Mouse (Mus musculus) liver, embryonic 14.5 days (tissue): ENCODE results near the gene Smim14. TPM values are rescaled to one million over a fixed set of nuclear protein-coding genes. Genes with fewer than 3 reads are reported as not detected.
A peak's percentile ranks its signal among the peaks of the same experiment; 100 is the strongest.
"Not testable (repeated sequence)": the region's sequence is repeated elsewhere in the genome, so short reads cannot be mapped to it uniquely, and the experiment has no call there.

Experiments
- ATAC-seq: fragments of 200-750 bp; cut with Nextera tagmentation; 2 replicates; pipeline ENCODE4 v1.8.0; 2017; ENCODE audit warnings: moderate number of reproducible peaks, mild to moderate bottlenecking, moderate library complexity; ENCODE audit not compliant: insufficient read depth
- DNase-seq, 3 experiments: peaks; one replicate each; pipeline ENCODE4 v3.0.0-alpha.2; 2012 to 2013; ENCODE audit warnings: low read depth in 3 of 3, low spot score in 3 of 3
- H3K27ac ChIP-seq: fragments of 300-500 bp; sonication (generic); 2 replicates; pipeline ENCODE4 v1.5.1; 2014; ENCODE audit warnings: moderate library complexity, mild to moderate bottlenecking, control low read depth, inconsistent platforms
- H3K27me3 ChIP-seq: fragments of 300-500 bp; sonication (generic); 2 replicates; pipeline ENCODE4 v1.6.1; 2014; ENCODE audit warnings: mild to moderate bottlenecking, low read length, moderate library complexity; ENCODE audit not compliant: control insufficient read depth, insufficient read depth
- H3K36me3 ChIP-seq: fragments of 300-500 bp; sonication (generic); replicated peaks from 2 replicates; pipeline ENCODE4 v1.6.1; 2014; ENCODE audit warnings: low read depth; ENCODE audit not compliant: control insufficient read depth, insufficient read depth
- H3K4me1 ChIP-seq, 2 experiments: fragments of 200-500 bp in 1 of 2; fragments of 300-500 bp in 1 of 2; sonication (generic) in 1 of 2; replicated peaks; 2 replicates each; pipeline ENCODE4 v1.6.1; 2012 to 2014; ENCODE audit warnings: antibody characterized with exemption in 1 of 2, inconsistent platforms in 1 of 2, low read length in 1 of 2; ENCODE audit not compliant: control insufficient read depth in 2 of 2, insufficient read depth in 2 of 2
- H3K4me2 ChIP-seq: fragments of 300-500 bp; sonication (generic); 2 replicates; pipeline ENCODE4 v1.6.1; 2014; ENCODE audit warnings: low read depth, mild to moderate bottlenecking, control low read depth, moderate library complexity
- H3K4me3 ChIP-seq, 2 experiments: fragments of 200-500 bp in 1 of 2; fragments of 300-500 bp in 1 of 2; sonication (generic) in 1 of 2; 2 replicates each; pipeline ENCODE4 v1.5.1; 2012 to 2014; ENCODE audit warnings: low read depth in 2 of 2, low read length in 2 of 2, mild to moderate bottlenecking in 2 of 2, control low read depth in 1 of 2, inconsistent platforms in 1 of 2, moderate library complexity in 1 of 2; ENCODE audit not compliant: insufficient read depth in 1 of 2
- H3K9ac ChIP-seq: fragments of 300-500 bp; sonication (generic); replicated peaks from 2 replicates; pipeline ENCODE4 v1.6.1; 2014; ENCODE audit warnings: mild to moderate bottlenecking, control low read depth, moderate library complexity
- H3K9me3 ChIP-seq: fragments of 300-500 bp; sonication (generic); 2 replicates; pipeline ENCODE4 v1.6.1; 2016; ENCODE audit warnings: low read length, mixed read lengths; ENCODE audit not compliant: control insufficient read depth
- CTCF ChIP-seq: IDR thresholded peaks from 2 replicates; pipeline ENCODE4 v1.5.1; 2016; ENCODE audit warnings: antibody characterized with exemption, low read depth, control low read depth
- EP300 ChIP-seq: IDR thresholded peaks from 2 replicates; pipeline ENCODE4 v1.6.1; 2016; ENCODE audit warnings: antibody characterized with exemption, low read depth
- WGBS: fragments of 180-500 bp; shearing (Covaris S2); extraction: QIAGEN DNeasy Blood & Tissue Kit; methylation state at CpG from one replicate; pipeline ENCODE4 v1.1.7; 2014; ENCODE audit not compliant: insufficient replicate concordance; 5-methylcytosine and 5-hydroxymethylcytosine counted together
- polyA plus RNA-seq, 2 experiments: library from polyadenylated mRNA; depleted of rRNA in 1 of 2; stranded (reverse) in 1 of 2; unstranded in 1 of 2; fragments of >200 nt; fragmentation: Nextera tagmentation in 1 of 2; extraction: Ambion mirVana in 1 of 2; gene quantifications; 2 replicates each; pipeline versions ENCODE4 v1.2.1 to v1.2.3; 2012 to 2014

Gene Smim14
- polyA plus RNA-seq, 2 experiments = 15.4 to 39.9 TPM

GRCm38 (mm10) chr5:65482996-65483395, 54.0 kb downstream of the Smim14 start:
- TF ChIP-seq CTCF (no peak), EP300 (no peak)
- ATAC-seq = no peak
- Histone ChIP-seq H3K9me3 (no peaks in the 10 kb centered on the region), H3K27ac (no peak overlapping the region), H3K4me3 (no peak overlapping the region), H3K27me3 (no peaks in the 10 kb centered on the region), H3K36me3 (no peaks in the 10 kb centered on the region), H3K9ac (no peak overlapping the region), H3K4me2 (no peak overlapping the region), H3K4me1 (peaks cover 0 to 18% of the 10 kb centered on the region in 2 experiments; a peak in 2 of 4 replicates)
- no peak for DNase-seq
- 72% methylated on average over 4 of the region's 4 CpGs for WGBS

DNA sequence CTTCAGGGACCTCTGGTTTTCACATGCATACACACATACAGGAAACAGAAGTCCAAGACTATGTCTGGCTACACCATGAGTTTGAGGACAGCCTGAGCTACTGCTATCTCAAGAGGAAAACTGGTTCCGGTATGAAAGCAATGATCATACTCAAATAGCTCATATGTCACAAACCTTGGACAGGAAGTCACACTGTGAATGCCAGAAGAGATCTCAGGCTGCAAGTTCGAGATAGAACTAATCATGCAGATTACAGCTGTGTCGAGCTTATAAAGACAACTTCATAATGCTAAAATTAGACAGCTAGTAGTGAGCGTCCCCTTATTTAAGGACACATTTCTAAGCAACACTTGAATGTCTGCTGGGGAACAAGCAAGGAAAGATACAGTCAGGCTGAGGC, 56.5 kb downstream of the Smim14 start:
- no peak overlapping the region for H3K4me2 ChIP-seq
- H3K9me3 ChIP-seq = no peaks in the 10 kb centered on the region
- no peaks in the 10 kb centered on the region for H3K27me3 ChIP-seq
- WGBS = 10% methylated on average over 4 of the region's 4 CpGs
- H3K27ac ChIP-seq = no peak overlapping the region
- DNase-seq (peak in 1 of 3 experiments; percentile 18), ATAC-seq (peak; percentile 33; the same call in 1 of the 2 replicates)
- no peak overlapping the region for H3K4me3 ChIP-seq
- no peak overlapping the region for H3K9ac ChIP-seq
- TF ChIP-seq CTCF (no peak), EP300 (no peak)
- no peaks in the 10 kb centered on the region for H3K36me3 ChIP-seq
- peaks cover 5 to 20% of the 10 kb centered on the region in 2 experiments; a peak in 2 of 4 replicates for H3K4me1 ChIP-seq

DNA sequence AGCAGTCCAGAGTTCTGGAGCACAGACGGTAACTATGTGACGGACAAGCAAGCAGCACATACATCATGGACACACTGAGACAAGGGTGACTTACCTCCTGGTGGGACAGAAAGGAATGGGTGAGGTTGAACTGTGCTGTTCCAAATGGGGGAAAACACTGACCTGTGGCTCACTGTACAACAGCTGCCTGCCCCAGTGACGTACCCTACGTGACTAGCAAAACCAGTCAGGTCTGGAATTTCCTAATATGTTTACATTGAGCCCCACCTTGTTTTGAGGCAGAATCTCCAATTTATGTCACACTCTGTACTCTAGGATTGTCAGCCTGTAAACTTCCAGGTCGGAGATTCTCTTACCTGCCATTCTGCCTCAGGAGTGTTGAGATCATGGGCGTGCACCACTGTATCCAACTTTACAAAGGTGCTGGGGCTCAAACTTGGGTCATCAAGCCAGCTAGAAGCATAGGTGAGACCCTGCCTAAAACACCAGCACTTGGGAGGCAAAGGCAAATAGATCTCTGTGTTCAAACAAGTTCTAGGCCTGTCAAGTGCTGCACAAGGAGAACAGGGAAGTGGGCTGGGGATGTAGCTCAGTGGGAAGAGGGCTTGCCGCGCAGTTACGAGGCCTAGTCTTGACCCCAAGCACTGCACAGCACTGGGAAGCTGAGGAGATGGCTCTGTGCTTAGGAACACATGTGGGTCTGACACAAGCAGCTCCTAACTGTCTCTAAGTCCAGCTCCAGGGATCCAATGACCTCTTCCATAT, 57.1 kb downstream of the Smim14 start:
- H3K36me3 ChIP-seq = no peaks in the 10 kb centered on the region
- H3K4me2 ChIP-seq = no peak overlapping the region
- no peak overlapping the region for H3K27ac ChIP-seq
- no peak overlapping the region for H3K9ac ChIP-seq
- peaks cover 5 to 20% of the 10 kb centered on the region in 2 experiments; a peak in 2 of 4 replicates for H3K4me1 ChIP-seq
- WGBS = 68% methylated on average over 9 of the region's 9 CpGs
- DNase-seq (no peak), ATAC-seq (no peak)
- TF ChIP-seq CTCF (no peak), EP300 (no peak)
- no peaks in the 10 kb centered on the region for H3K9me3 ChIP-seq
- H3K4me3 ChIP-seq = no peak overlapping the region
- no peaks in the 10 kb centered on the region for H3K27me3 ChIP-seq

DNA sequence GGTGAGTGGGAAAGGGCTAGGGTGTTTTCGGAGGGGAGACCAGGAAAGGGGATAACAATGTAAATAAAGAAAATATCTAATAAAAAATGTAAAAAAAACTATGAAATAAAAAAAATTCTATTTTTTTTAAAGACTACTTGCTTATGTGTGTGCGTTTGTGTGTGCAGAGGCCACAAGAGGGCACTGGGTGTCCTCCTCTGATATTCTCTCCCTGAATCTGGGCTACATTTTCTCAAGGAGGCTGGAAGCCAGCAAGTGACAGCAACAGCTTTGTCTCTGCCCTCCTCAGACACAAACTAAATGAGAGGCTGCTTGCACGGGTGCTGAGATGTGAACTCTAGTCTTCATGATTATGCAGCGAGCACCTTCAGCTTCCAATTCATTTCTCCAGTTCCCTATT, 58.8 kb downstream of the Smim14 start:
- no peak for TF ChIP-seq EP300
- peak; percentile 34; the same call in 1 of the 2 replicates for TF ChIP-seq CTCF
- Histone ChIP-seq H3K4me1 (peaks cover 5 to 18% of the 10 kb centered on the region in 2 experiments; a peak in 2 of 4 replicates), H3K27ac (no peak overlapping the region), H3K9ac (no peak overlapping the region), H3K9me3 (no peaks in the 10 kb centered on the region), H3K4me2 (no peak overlapping the region), H3K27me3 (no peaks in the 10 kb centered on the region), H3K36me3 (no peaks in the 10 kb centered on the region), H3K4me3 (no peak overlapping the region)
- no peak for DNase-seq
- ATAC-seq = no peak
- 64% methylated on average over 4 of the region's 4 CpGs for WGBS

- peak in 2 of 3 experiments; percentile 39 to 47 for DNase-seq
- H3K4me1 ChIP-seq = peaks cover 5 to 18% of the 10 kb centered on the region in 2 experiments; a peak in 2 of 4 replicates
- ATAC-seq = peak; percentile 81
- not testable (repeated sequence) for H3K9me3 ChIP-seq, H3K36me3 ChIP-seq, H3K27me3 ChIP-seq, H3K4me2 ChIP-seq, H3K27ac ChIP-seq, H3K4me3 ChIP-seq, H3K9ac ChIP-seq
- 36% methylated on average over 4 of the region's 4 CpGs for WGBS
- TF ChIP-seq EP300 = peak; percentile 64
Observed at GRCm38 (mm10) chr5:65476739-65477138, 60.2 kb downstream of the Smim14 start.
